Mouse (Mus musculus): ENCODE results near the gene Pced1b. TPM values are rescaled to one million over a fixed set of nuclear protein-coding genes. Genes with fewer than 3 reads are reported as not detected.

Gene Pced1b
- polyA plus RNA-seq, 1 experiment from 2014 or later, result 8.7 TPM

GRCm38 (mm10) chr15:97337636-97338352 lies 90.9 kb downstream of the Pced1b start:
- H3K9me3 ChIP-seq (ENCODE audit: control insufficient read depth, low read length), result no peaks in the 10 kb centered on the region
- peak overlapping the region; percentile 53 for H3K4me2 ChIP-seq (replicated peaks; ENCODE audit: low read depth, low read length)
- no peaks in the 10 kb centered on the region for H3K36me3 ChIP-seq (ENCODE audit: control insufficient read depth, insufficient read depth, low read length)
- peak; percentile 69; the same call in 1 of the 2 replicates for ATAC-seq (ENCODE audit: low FRiP score, low TSS enrichment)
- peaks cover 8% of the 10 kb centered on the region; the same call in 1 of the 2 replicates for H3K4me1 ChIP-seq (ENCODE audit: control insufficient read depth, insufficient read depth, low read length)
- H3K27ac ChIP-seq (ENCODE audit: low read depth, low read length), result no peak overlapping the region
- peak overlapping the region; percentile 42; the same call in 1 of the 2 replicates for H3K9ac ChIP-seq (ENCODE audit: low read depth, low read length)
- peak overlapping the region; percentile 26 for H3K4me3 ChIP-seq (ENCODE audit: low read length)
- no peaks in the 10 kb centered on the region for H3K27me3 ChIP-seq (ENCODE audit: control insufficient read depth, insufficient read depth, low read length)
- 40% methylated on average over 14 of the region's 14 CpGs for WGBS

GRCm38 (mm10) chr15:97338377-97339060 lies 91.6 kb downstream of the Pced1b start:
- peak overlapping the region; percentile 42 for H3K9ac ChIP-seq (ENCODE audit: low read depth, low read length)
- peak overlapping the region; percentile 53 for H3K4me2 ChIP-seq (replicated peaks; ENCODE audit: low read depth, low read length)
- no peak overlapping the region for H3K27ac ChIP-seq (ENCODE audit: low read depth, low read length)
- no peaks in the 10 kb centered on the region for H3K27me3 ChIP-seq (ENCODE audit: control insufficient read depth, insufficient read depth, low read length)
- ATAC-seq (ENCODE audit: low FRiP score, low TSS enrichment), result 0 out of 2 replicates have a peak, but pooled peaks have one; percentile 22
- H3K4me1 ChIP-seq (ENCODE audit: control insufficient read depth, insufficient read depth, low read length), result peaks cover 8% of the 10 kb centered on the region; the same call in 1 of the 2 replicates
- H3K36me3 ChIP-seq (ENCODE audit: control insufficient read depth, insufficient read depth, low read length), result no peaks in the 10 kb centered on the region
- 16% methylated on average over 17 of the region's 17 CpGs for WGBS
- H3K4me3 ChIP-seq (ENCODE audit: low read length), result peak overlapping the region; percentile 26
- no peaks in the 10 kb centered on the region for H3K9me3 ChIP-seq (ENCODE audit: control insufficient read depth, low read length)

- H3K4me3 ChIP-seq (ENCODE audit: low read length), result no peak overlapping the region
- no peaks in the 10 kb centered on the region for H3K27me3 ChIP-seq (ENCODE audit: control insufficient read depth, insufficient read depth, low read length)
- no peak overlapping the region for H3K27ac ChIP-seq (ENCODE audit: low read depth, low read length)
- ATAC-seq (ENCODE audit: low FRiP score, low TSS enrichment), result no peak
- no peak overlapping the region for H3K4me2 ChIP-seq (replicated peaks; ENCODE audit: low read depth, low read length)
- 92% methylated on average over 9 of the region's 9 CpGs for WGBS
- peaks cover 8% of the 10 kb centered on the region; the same call in 1 of the 2 replicates for H3K4me1 ChIP-seq (ENCODE audit: control insufficient read depth, insufficient read depth, low read length)
- 0 out of 2 replicates have a peak, but pooled peaks cover 2% of the 10 kb centered on the region for H3K9me3 ChIP-seq (ENCODE audit: control insufficient read depth, low read length)
- no peak overlapping the region for H3K9ac ChIP-seq (ENCODE audit: low read depth, low read length)
- no peaks in the 10 kb centered on the region for H3K36me3 ChIP-seq (ENCODE audit: control insufficient read depth, insufficient read depth, low read length)
Observed at GRCm38 (mm10) chr15:97342336-97342735, 95.4 kb downstream of the Pced1b start.

- Histone ChIP-seq H3K9me3 (ENCODE audit: control insufficient read depth, low read length) (0 out of 2 replicates have a peak, but pooled peaks cover 2% of the 10 kb centered on the region), H3K27ac (ENCODE audit: low read depth, low read length) (no peak overlapping the region), H3K36me3 (ENCODE audit: control insufficient read depth, insufficient read depth, low read length) (no peaks in the 10 kb centered on the region), H3K4me3 (ENCODE audit: low read length) (no peak overlapping the region), H3K4me2 (replicated peaks; ENCODE audit: low read depth, low read length) (no peak overlapping the region), H3K4me1 (ENCODE audit: control insufficient read depth, insufficient read depth, low read length) (peaks cover 8% of the 10 kb centered on the region; the same call in 1 of the 2 replicates), H3K9ac (ENCODE audit: low read depth, low read length) (no peak overlapping the region), H3K27me3 (ENCODE audit: control insufficient read depth, insufficient read depth, low read length) (no peaks in the 10 kb centered on the region)
- 81% methylated on average over 8 of the region's 8 CpGs for WGBS
- ATAC-seq (ENCODE audit: low FRiP score, low TSS enrichment), result no peak
Observed at GRCm38 (mm10) chr15:97342945-97343344, 96.0 kb downstream of the Pced1b start.

GRCm38 (mm10) chr15:97343921-97344320 lies 97.0 kb downstream of the Pced1b start:
- Histone ChIP-seq H3K27ac (ENCODE audit: low read depth, low read length) (no peak overlapping the region), H3K4me3 (ENCODE audit: low read length) (no peak overlapping the region), H3K4me2 (replicated peaks; ENCODE audit: low read depth, low read length) (no peak overlapping the region), H3K4me1 (ENCODE audit: control insufficient read depth, insufficient read depth, low read length) (peaks cover under 1% of the 10 kb centered on the region; the same call in 1 of the 2 replicates), H3K27me3 (ENCODE audit: control insufficient read depth, insufficient read depth, low read length) (no peaks in the 10 kb centered on the region), H3K36me3 (ENCODE audit: control insufficient read depth, insufficient read depth, low read length) (no peaks in the 10 kb centered on the region), H3K9ac (ENCODE audit: low read depth, low read length) (no peak overlapping the region), H3K9me3 (ENCODE audit: control insufficient read depth, low read length) (0 out of 2 replicates have a peak, but pooled peaks cover 2% of the 10 kb centered on the region)
- WGBS, result 93% methylated on average over 9 of the region's 9 CpGs
- ATAC-seq (ENCODE audit: low FRiP score, low TSS enrichment), result no peak

GRCm38 (mm10) chr15:97345110-97345509 lies 98.2 kb downstream of the Pced1b start:
- no peak for ATAC-seq (ENCODE audit: low FRiP score, low TSS enrichment)
- Histone ChIP-seq H3K9ac (ENCODE audit: low read depth, low read length) (no peak overlapping the region), H3K4me1 (ENCODE audit: control insufficient read depth, insufficient read depth, low read length) (no peaks in the 10 kb centered on the region), H3K27ac (ENCODE audit: low read depth, low read length) (no peak overlapping the region), H3K4me2 (replicated peaks; ENCODE audit: low read depth, low read length) (no peak overlapping the region), H3K36me3 (ENCODE audit: control insufficient read depth, insufficient read depth, low read length) (no peaks in the 10 kb centered on the region), H3K27me3 (ENCODE audit: control insufficient read depth, insufficient read depth, low read length) (no peaks in the 10 kb centered on the region), H3K4me3 (ENCODE audit: low read length) (no peak overlapping the region), H3K9me3 (ENCODE audit: control insufficient read depth, low read length) (0 out of 2 replicates have a peak, but pooled peaks cover 2% of the 10 kb centered on the region)
- 96% methylated on average over 9 of the region's 9 CpGs for WGBS

- Histone ChIP-seq H3K27ac (ENCODE audit: low read depth, low read length) (no peak overlapping the region), H3K4me2 (replicated peaks; ENCODE audit: low read depth, low read length) (no peak overlapping the region), H3K27me3 (ENCODE audit: control insufficient read depth, insufficient read depth, low read length) (no peaks in the 10 kb centered on the region), H3K9ac (ENCODE audit: low read depth, low read length) (no peak overlapping the region), H3K9me3 (ENCODE audit: control insufficient read depth, low read length) (0 out of 2 replicates have a peak, but pooled peaks cover 2% of the 10 kb centered on the region), H3K4me1 (ENCODE audit: control insufficient read depth, insufficient read depth, low read length) (no peaks in the 10 kb centered on the region), H3K4me3 (ENCODE audit: low read length) (no peak overlapping the region), H3K36me3 (ENCODE audit: control insufficient read depth, insufficient read depth, low read length) (no peaks in the 10 kb centered on the region)
- WGBS, result 82% methylated on average over 6 of the region's 6 CpGs
- no peak for ATAC-seq (ENCODE audit: low FRiP score, low TSS enrichment)
Observed at GRCm38 (mm10) chr15:97345917-97346316, 99.0 kb downstream of the Pced1b start.

- no peak for ATAC-seq (ENCODE audit: low FRiP score, low TSS enrichment)
- Histone ChIP-seq H3K27ac (ENCODE audit: low read depth, low read length) (no peak overlapping the region), H3K9me3 (ENCODE audit: control insufficient read depth, low read length) (0 out of 2 replicates have a peak, but pooled peaks cover 2% of the 10 kb centered on the region), H3K4me2 (replicated peaks; ENCODE audit: low read depth, low read length) (no peak overlapping the region), H3K27me3 (ENCODE audit: control insufficient read depth, insufficient read depth, low read length) (no peaks in the 10 kb centered on the region), H3K4me3 (ENCODE audit: low read length) (no peak overlapping the region), H3K4me1 (ENCODE audit: control insufficient read depth, insufficient read depth, low read length) (no peaks in the 10 kb centered on the region), H3K36me3 (ENCODE audit: control insufficient read depth, insufficient read depth, low read length) (no peaks in the 10 kb centered on the region), H3K9ac (ENCODE audit: low read depth, low read length) (no peak overlapping the region)
- WGBS, result 85% methylated on average over 5 of the region's 5 CpGs
Observed at GRCm38 (mm10) chr15:97346413-97346812, 99.5 kb downstream of the Pced1b start.

GRCm38 (mm10) chr15:97346897-97347296 lies 100.0 kb downstream of the Pced1b start:
- no peak overlapping the region for H3K4me3 ChIP-seq (ENCODE audit: low read length)
- no peak overlapping the region for H3K27ac ChIP-seq (ENCODE audit: low read depth, low read length)
- H3K9me3 ChIP-seq (ENCODE audit: control insufficient read depth, low read length), result 0 out of 2 replicates have a peak, but pooled peaks cover 2% of the 10 kb centered on the region
- H3K36me3 ChIP-seq (ENCODE audit: control insufficient read depth, insufficient read depth, low read length), result no peaks in the 10 kb centered on the region
- H3K9ac ChIP-seq (ENCODE audit: low read depth, low read length), result no peak overlapping the region
- no peaks in the 10 kb centered on the region for H3K27me3 ChIP-seq (ENCODE audit: control insufficient read depth, insufficient read depth, low read length)
- H3K4me1 ChIP-seq (ENCODE audit: control insufficient read depth, insufficient read depth, low read length), result no peaks in the 10 kb centered on the region
- 88% methylated on average over 4 of the region's 4 CpGs for WGBS
- no peak overlapping the region for H3K4me2 ChIP-seq (replicated peaks; ENCODE audit: low read depth, low read length)
- no peak for ATAC-seq (ENCODE audit: low FRiP score, low TSS enrichment)
